Mouse (Mus musculus): ENCODE measurements at regions not wholly inside any gene's neighbourhood (a gene's known extent, or its start where the extent isn't known, plus 50 kb on each side); places are given as distances from the start of the nearest gene placed in this dataset.

DNA sequence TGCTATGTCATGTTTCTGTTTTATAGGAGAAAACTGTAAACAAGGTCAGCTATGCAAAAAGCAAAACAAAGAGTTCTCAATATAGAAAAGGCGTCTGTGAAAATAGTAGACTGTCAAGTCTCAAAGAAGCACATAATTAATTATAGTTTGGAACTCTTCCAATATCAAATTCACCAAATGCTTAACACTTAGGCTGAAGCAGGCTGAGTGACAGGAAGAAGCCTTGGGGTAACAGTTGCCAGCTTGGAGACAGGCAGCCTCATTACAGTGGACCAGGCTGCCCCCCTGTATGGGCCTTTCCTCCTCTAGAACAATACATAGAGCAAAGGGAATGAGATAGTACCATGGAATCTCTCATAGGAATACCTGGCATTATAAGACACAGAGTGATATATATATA is 364.8 kb upstream of the Tenm2 start:
- CTCF ChIA-PET, result interaction anchor here (0.7 kb wide), 1 partner anchor 131 kb away, joined by 3 read pairs; no protein-coding TSS in a partner anchor

- CTCF ChIA-PET, result no interaction called here
Measured at GRCm38 (mm10) chr11:37582236-37582635, 346.5 kb upstream of the Tenm2 start.

DNA sequence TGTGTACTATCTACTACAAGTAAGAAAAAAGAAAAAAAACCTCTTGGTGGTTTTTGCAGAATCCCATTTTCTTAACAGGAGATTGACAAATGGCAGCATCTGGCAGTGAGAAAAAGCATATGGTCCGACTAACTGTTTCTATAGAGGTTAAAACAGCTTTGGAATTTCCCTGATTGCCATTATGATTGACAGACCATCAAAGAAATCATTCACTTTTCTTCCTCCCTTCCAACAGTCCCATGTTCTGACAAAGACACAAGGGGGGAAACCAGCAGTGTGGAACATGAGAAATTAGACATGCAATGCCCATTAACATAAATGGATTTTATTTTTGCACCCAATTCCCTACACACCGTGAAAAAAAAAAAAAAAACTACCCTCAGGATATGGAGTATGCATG is 297.9 kb upstream of the Tenm2 start:
- CTCF ChIA-PET, result no interaction called here

- CTCF ChIA-PET, result interaction anchor here (0.7 kb wide), 1 partner anchor 10 kb away, joined by 3 read pairs; no protein-coding TSS in a partner anchor
Measured at GRCm38 (mm10) chr11:37532476-37532875, 296.7 kb upstream of the Tenm2 start.

DNA sequence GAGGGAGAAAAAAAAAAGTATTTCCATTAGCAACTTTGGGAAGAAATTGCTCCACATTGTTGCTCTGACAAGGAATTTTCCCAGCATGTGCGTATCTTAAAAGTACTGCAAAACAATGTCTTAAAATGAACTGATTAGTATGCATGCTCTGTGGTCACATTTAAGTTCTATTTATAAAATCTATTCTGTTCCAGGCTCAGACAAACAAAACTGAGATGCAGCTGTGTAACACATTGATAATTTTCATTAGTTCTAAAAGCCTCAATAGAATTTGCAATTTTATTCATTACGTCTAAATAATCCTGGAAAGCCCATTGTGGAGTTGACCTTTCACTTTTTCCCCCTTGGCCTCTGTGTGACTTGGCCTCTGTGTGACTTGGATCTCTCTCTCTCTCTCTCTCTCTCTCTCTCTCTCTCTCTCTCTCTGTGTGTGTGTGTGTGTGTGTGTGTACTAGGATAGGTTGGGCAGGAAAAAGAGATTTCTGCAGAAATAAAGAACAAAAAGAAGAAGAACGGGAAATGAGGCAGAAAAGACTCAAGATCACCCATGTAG is 262.8 kb upstream of the Tenm2 start:
- CTCF ChIA-PET, result no interaction called here

GRCm38 (mm10) chr11:37497874-37498273 is 262.1 kb upstream of the Tenm2 start:
- CTCF ChIA-PET, result no interaction called here

GRCm38 (mm10) chr11:37480236-37480635 is 244.5 kb upstream of the Tenm2 start:
- CTCF ChIA-PET, result interaction anchor here (1.2 kb wide), 1 partner anchor 102 kb away, joined by 3 read pairs; no protein-coding TSS in a partner anchor

- CTCF ChIA-PET, result no interaction called here
Measured at GRCm38 (mm10) chr11:37478970-37479482, 243.3 kb upstream of the Tenm2 start.

DNA sequence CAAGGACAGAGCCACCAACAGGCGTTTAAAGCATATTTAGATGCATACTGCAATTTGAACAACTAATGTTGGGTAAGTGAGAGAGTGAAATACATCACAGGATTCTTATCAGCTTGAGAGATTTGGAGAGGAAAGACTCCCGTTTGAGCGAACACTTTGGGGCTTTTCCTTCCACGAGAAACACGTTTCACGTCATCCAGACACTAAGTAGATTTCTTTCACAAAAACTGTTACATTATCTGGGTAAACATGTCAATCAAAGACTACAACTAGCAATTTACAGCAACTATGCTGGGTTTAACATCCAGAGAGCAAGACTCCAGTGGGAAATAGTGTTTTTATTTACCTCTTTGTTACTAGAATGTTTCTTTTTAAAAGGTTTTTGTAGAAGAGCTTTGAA is 238.3 kb upstream of the Tenm2 start:
- CTCF ChIA-PET, result no interaction called here

- CTCF ChIA-PET, result no interaction called here
Measured at GRCm38 (mm10) chr11:37463658-37464420, 228.1 kb upstream of the Tenm2 start.

DNA sequence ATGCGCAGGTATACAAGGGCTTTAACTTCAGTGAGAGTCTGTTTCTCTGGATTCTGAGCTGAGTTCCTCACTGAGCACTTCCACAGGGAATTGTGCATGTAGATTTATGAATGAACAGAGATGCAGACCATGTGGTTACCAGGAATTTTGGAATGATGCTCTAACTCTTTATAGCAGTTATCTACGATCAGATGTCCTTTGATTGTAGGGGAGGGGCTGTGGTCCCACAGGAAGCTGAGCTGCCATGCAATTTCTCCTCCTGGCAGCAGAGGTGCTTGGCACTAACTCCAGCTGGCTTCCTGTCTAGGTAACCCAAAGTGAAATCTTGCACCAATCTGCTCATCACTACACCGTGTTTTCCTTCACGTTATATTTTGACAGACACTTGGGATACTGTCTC is 226.6 kb upstream of the Tenm2 start:
- CTCF ChIA-PET, result no interaction called here

DNA sequence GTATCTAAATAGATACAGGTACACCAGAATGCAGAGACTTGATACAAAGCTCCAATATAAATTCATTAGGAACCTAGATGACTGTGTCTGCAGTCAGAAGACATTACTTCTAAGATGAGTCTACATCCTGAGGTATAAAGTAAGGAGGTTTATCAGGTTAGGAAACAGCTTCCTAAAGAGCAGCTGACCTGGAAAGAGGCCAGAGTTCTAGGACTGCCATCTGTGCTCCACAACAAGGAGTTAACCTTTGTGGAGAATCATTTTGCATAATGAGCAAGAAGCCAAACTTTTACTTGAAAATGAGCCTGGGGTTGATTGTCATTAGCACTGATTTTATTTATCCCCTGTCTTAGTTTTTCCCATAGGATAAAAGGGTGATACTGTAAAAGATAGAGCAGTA is 211.6 kb upstream of the Tenm2 start:
- CTCF ChIA-PET, result no interaction called here

DNA sequence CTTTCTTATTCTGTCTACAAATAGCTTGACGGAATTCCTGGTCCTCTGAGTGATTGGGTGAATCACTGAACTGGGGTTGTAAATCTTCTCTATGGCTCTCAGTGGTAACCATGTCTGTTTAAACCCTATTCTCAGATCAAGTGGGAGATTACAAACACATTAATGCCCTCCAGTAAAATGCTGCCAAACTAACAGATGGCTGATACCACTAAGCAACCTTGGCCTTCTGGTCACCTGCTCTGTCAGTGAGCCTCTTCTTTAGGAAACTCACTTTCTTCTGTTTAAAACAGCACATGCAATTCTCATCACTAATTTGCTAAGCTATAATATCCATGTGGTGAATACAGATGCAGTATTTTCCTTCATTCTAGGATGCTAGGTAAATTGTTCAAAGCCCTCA is 210.9 kb upstream of the Tenm2 start:
- CTCF ChIA-PET, result interaction anchor here (0.6 kb wide), 1 partner anchor 360 kb away, joined by 3 read pairs; no protein-coding TSS in a partner anchor

GRCm38 (mm10) chr11:37442781-37443180 is 207.0 kb upstream of the Tenm2 start:
- CTCF ChIA-PET, result no interaction called here

- CTCF ChIA-PET, result no interaction called here
Measured at GRCm38 (mm10) chr11:37434600-37434999, 198.8 kb upstream of the Tenm2 start.

- CTCF ChIA-PET, result no interaction called here
Measured at GRCm38 (mm10) chr11:37424312-37425169, 188.8 kb upstream of the Tenm2 start.

- CTCF ChIA-PET, result no interaction called here
Measured at GRCm38 (mm10) chr11:37412868-37413267, 177.1 kb upstream of the Tenm2 start.

DNA sequence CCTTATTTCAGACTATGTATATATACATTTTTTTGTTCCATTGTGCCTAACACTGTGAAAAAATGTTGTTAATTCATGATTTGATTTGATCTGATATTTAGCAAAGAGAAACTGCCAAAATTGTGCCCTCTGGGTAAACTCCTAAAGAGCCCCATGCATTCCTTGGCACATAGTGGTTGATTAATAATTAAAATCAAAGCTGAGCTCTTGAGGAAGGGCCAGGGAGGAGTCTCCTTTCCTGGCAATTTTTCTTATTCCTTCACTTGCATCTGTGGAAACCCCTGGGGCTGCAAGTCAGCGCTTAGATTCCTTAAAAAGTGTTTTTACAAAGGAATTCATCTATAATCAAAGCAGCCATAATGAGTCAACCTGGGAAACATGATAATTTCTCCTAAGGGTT is 132.2 kb upstream of the Tenm2 start:
- CTCF ChIA-PET, result no interaction called here

- CTCF ChIA-PET, result no interaction called here
Measured at GRCm38 (mm10) chr11:37364430-37364829, 128.7 kb upstream of the Tenm2 start.

GRCm38 (mm10) chr11:37355074-37355473 is 119.3 kb upstream of the Tenm2 start:
- CTCF ChIA-PET, result no interaction called here

DNA sequence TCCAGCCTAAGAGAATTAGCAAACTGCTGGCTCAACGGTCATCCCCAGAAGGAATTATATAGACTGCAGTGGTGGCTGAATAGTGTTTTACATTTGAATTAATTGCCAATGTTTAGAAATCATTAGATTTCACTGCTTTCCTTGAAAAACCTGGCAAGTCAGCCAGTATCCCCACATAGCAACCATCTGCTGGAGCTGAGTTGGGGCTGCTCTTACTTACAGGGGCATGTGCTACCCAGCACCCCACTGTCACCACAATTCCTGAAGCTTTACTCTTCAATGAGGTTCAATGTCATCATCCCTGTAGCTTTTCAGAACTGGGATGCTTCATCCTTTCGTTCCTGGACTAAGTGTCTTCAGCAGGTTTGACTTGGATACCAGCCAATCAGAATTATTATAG is 73.9 kb upstream of the Tenm2 start:
- CTCF ChIA-PET, result no interaction called here

DNA sequence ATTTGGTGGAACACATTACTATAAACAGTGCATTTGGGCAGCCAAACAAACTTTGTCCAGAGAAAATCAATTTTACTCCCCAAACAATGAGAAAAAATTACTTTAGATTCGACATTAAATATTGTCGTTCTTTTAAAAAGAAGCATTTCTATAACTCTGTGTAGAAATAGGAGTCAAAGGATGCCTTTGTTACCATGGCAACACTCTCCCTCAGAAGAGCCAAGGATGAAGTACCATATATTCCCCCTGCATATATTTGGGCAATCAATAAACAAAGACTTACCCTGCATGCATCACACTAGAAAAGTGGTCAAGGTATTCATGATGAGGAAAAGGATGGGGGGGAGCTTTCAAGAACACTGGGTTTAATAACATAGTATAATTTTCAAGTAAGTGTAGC is 70.9 kb upstream of the Tenm2 start:
- CTCF ChIA-PET, result no interaction called here

Measured in spleen, embryonic (tissue).